In genomic region chr5:130059413-130060328, GRCm38 (mm10) we compare ENCODE assay signal across 10 mouse cellular contexts. TPM values are rescaled to one million over a fixed set of nuclear protein-coding genes. Genes with fewer than 3 reads are reported as not detected.
DNase-seq lines count a peak whose midpoint lies in the region; ATAC-seq lines count a peak whose summit lies in the region.
"Had no signal": no experiment of that assay in that cellular context is flagged by ENCODE, and none has a peak within 500 bp of the region (broad histone marks: within the 10 kb centered on the region; RNA-seq: fewer than 3 reads in every experiment).

No protein-coding gene starts in this region.

- peaks cover 23% of the 10 kb centered on the region for H3K36me3 ChIP-seq in forebrain, embryonic 14.5 days (ENCODE audit: control insufficient read depth, insufficient read depth, low read length)
- H3K36me3 ChIP-seq in forebrain, embryonic 16.5 days (ENCODE audit: control insufficient read depth, insufficient read depth): 0 out of 2 replicates have a peak, but pooled peaks cover 3% of the 10 kb centered on the region
- H3K36me3 ChIP-seq in midbrain, embryonic 16.5 days (ENCODE audit: control insufficient read depth, insufficient read depth, low read length): peaks cover 13% of the 10 kb centered on the region
- peaks cover 28% of the 10 kb centered on the region for H3K36me3 ChIP-seq in midbrain, embryonic 14.5 days (ENCODE audit: control insufficient read depth, insufficient read depth, low read length)

- DNase-seq in forebrain, embryonic 14.5 days (ENCODE audit: low spot score): no peak
- DNase-seq in midbrain, embryonic 14.5 days: no peak
- peak; percentile 24 to 31 for DNase-seq in kidney, postnatal 36 days
- no peak for DNase-seq in testis, postnatal 10 days (ENCODE audit: low spot score)
- DNase-seq in left cerebral cortex, postnatal 36 days (ENCODE audit: low spot score in 2 of 2): no peak
- DNase-seq in layer of hippocampus, postnatal 25 days (ENCODE audit: extremely low spot score in 1 of 2, low spot score in 1 of 2): no peak

- no peaks in the 10 kb centered on the region for H3K9me3 ChIP-seq in forebrain, embryonic 14.5 days (replicated peaks; ENCODE audit: control insufficient read depth, low read length)
- no peaks in the 10 kb centered on the region for H3K9me3 ChIP-seq in forebrain, embryonic 16.5 days (ENCODE audit: control insufficient read depth, low read length)
- no peaks in the 10 kb centered on the region for H3K9me3 ChIP-seq in midbrain, embryonic 16.5 days (replicated peaks; ENCODE audit: control insufficient read depth, low read length, poor library complexity, severe bottlenecking)
- H3K9me3 ChIP-seq in midbrain, embryonic 14.5 days (ENCODE audit: control insufficient read depth, low read length): no peaks in the 10 kb centered on the region
- H3K9me3 ChIP-seq: embryonic facial prominence, embryonic 15.5 days had no signal

- H3K4me3 ChIP-seq in forebrain, embryonic 14.5 days (ENCODE audit: low read depth, low read length): no peak overlapping the region
- H3K4me3 ChIP-seq in forebrain, embryonic 16.5 days (replicated peaks; ENCODE audit: low read length): no peak overlapping the region
- no peak overlapping the region for H3K4me3 ChIP-seq in midbrain, embryonic 16.5 days (ENCODE audit: low read depth, low read length)
- H3K4me3 ChIP-seq in midbrain, embryonic 14.5 days (replicated peaks; ENCODE audit: low read depth, low read length): no peak overlapping the region
- H3K4me3 ChIP-seq: embryonic facial prominence, embryonic 15.5 days; myocyte had no signal

- intact Hi-C loops in left cerebral cortex, postnatal 36 days (cut with DNase I): no loop called here

- ATAC-seq in forebrain, embryonic 14.5 days: 0 out of 2 replicates have a peak, but pooled peaks have one; percentile 23
- no peak for ATAC-seq in forebrain, embryonic 16.5 days
- no peak for ATAC-seq in midbrain, embryonic 16.5 days
- ATAC-seq in midbrain, embryonic 14.5 days (ENCODE audit: low FRiP score, low TSS enrichment): no peak

- no peaks in the 10 kb centered on the region for H3K27me3 ChIP-seq in forebrain, embryonic 14.5 days (replicated peaks; ENCODE audit: control insufficient read depth, insufficient read depth, low read length)
- no peaks in the 10 kb centered on the region for H3K27me3 ChIP-seq in forebrain, embryonic 16.5 days (replicated peaks; ENCODE audit: control insufficient read depth, insufficient read depth, low read length)
- no peaks in the 10 kb centered on the region for H3K27me3 ChIP-seq in midbrain, embryonic 16.5 days (ENCODE audit: control insufficient read depth, insufficient read depth, low read depth, low read length)
- H3K27me3 ChIP-seq in midbrain, embryonic 14.5 days (ENCODE audit: control insufficient read depth, insufficient read depth, low read length): no peaks in the 10 kb centered on the region
- H3K27me3 ChIP-seq: embryonic facial prominence, embryonic 15.5 days had no signal

- no peaks in the 10 kb centered on the region for H3K4me1 ChIP-seq in forebrain, embryonic 14.5 days (ENCODE audit: control insufficient read depth, insufficient read depth, low read length)
- no peaks in the 10 kb centered on the region for H3K4me1 ChIP-seq in forebrain, embryonic 16.5 days (replicated peaks; ENCODE audit: control insufficient read depth, insufficient read depth, low read length)
- no peaks in the 10 kb centered on the region for H3K4me1 ChIP-seq in midbrain, embryonic 16.5 days (ENCODE audit: control insufficient read depth, insufficient read depth, low read length)
- no peaks in the 10 kb centered on the region for H3K4me1 ChIP-seq in midbrain, embryonic 14.5 days (ENCODE audit: control insufficient read depth, insufficient read depth, low read length)

- no peak overlapping the region for H3K4me2 ChIP-seq in forebrain, embryonic 14.5 days (ENCODE audit: low read length)
- H3K4me2 ChIP-seq in forebrain, embryonic 16.5 days (ENCODE audit: low read length): no peak overlapping the region
- no peak overlapping the region for H3K4me2 ChIP-seq in midbrain, embryonic 16.5 days (ENCODE audit: low read length)
- no peak overlapping the region for H3K4me2 ChIP-seq in midbrain, embryonic 14.5 days (ENCODE audit: low read length)
- H3K4me2 ChIP-seq: embryonic facial prominence, embryonic 15.5 days had no signal

- no peak overlapping the region for H3K9ac ChIP-seq in forebrain, embryonic 14.5 days (ENCODE audit: low read length)
- no peak overlapping the region for H3K9ac ChIP-seq in forebrain, embryonic 16.5 days (replicated peaks; ENCODE audit: low read depth, low read length)
- no peak overlapping the region for H3K9ac ChIP-seq in midbrain, embryonic 16.5 days (ENCODE audit: low read depth, low read length)
- no peak overlapping the region for H3K9ac ChIP-seq in midbrain, embryonic 14.5 days (replicated peaks; ENCODE audit: low read length)
- H3K9ac ChIP-seq: embryonic facial prominence, embryonic 15.5 days had no signal

- 76% methylated on average over 12 of the region's 12 CpGs for WGBS in forebrain, embryonic 14.5 days
- 79% methylated on average over 12 of the region's 12 CpGs for WGBS in forebrain, embryonic 16.5 days
- WGBS in midbrain, embryonic 16.5 days: 65% methylated on average over 12 of the region's 12 CpGs
- WGBS in midbrain, embryonic 14.5 days: 79% methylated on average over 12 of the region's 12 CpGs

- no peak overlapping the region for H3K27ac ChIP-seq in forebrain, embryonic 14.5 days (ENCODE audit: low read depth, low read length)
- no peak overlapping the region for H3K27ac ChIP-seq in forebrain, embryonic 16.5 days (ENCODE audit: low read length)
- peak overlapping the region; percentile 14; the same call in 1 of the 2 replicates for H3K27ac ChIP-seq in midbrain, embryonic 16.5 days (ENCODE audit: low read length)
- no peak overlapping the region for H3K27ac ChIP-seq in midbrain, embryonic 14.5 days (replicated peaks; ENCODE audit: low read depth, low read length)
- H3K27ac ChIP-seq: embryonic facial prominence, embryonic 15.5 days had no signal

RNA-seq across cellular contexts. Expression of gene Tpst1, which starts 13.5 kb away (rescaled TPM):
- 57.1 and 61.4 TPM in 2 replicates for polyA plus RNA-seq in forebrain, embryonic 14.5 days (2014; fragmentation: Nextera tagmentation; extraction: Ambion mirVana)
- polyA plus RNA-seq in forebrain, embryonic 16.5 days (2015; fragmentation: Nextera tagmentation; extraction: Ambion mirVana): 59.5 and 66.1 TPM in 2 replicates
- polyA plus RNA-seq in midbrain, embryonic 16.5 days (2015; fragmentation: Nextera tagmentation; extraction: Ambion mirVana): 52.9 and 56.8 TPM in 2 replicates
- polyA plus RNA-seq in midbrain, embryonic 14.5 days (2014; fragmentation: Nextera tagmentation; extraction: Ambion mirVana): 41.5 and 55.8 TPM in 2 replicates
- 10 to 100 TPM; 33.2 to 35.3 TPM for total RNA-seq in left cerebral cortex, postnatal 36 days (2021)
- 10 to 100 TPM; 46.4 to 48.2 TPM for total RNA-seq in layer of hippocampus, postnatal 25 days (2021)

RNA-seq across cellular contexts. Expression of gene Crcp, which starts 30.6 kb away (rescaled TPM):
- polyA plus RNA-seq in forebrain, embryonic 14.5 days (2014; fragmentation: Nextera tagmentation; extraction: Ambion mirVana): 50.7 and 51.2 TPM in 2 replicates
- 73.7 and 81.4 TPM in 2 replicates for polyA plus RNA-seq in forebrain, embryonic 16.5 days (2015; fragmentation: Nextera tagmentation; extraction: Ambion mirVana)
- 85.6 and 86.8 TPM in 2 replicates for polyA plus RNA-seq in midbrain, embryonic 16.5 days (2015; fragmentation: Nextera tagmentation; extraction: Ambion mirVana)
- polyA plus RNA-seq in midbrain, embryonic 14.5 days (2014; fragmentation: Nextera tagmentation; extraction: Ambion mirVana): 54.8 and 72.9 TPM in 2 replicates
- 10 to 100 TPM; 33.9 to 36.6 TPM for total RNA-seq in left cerebral cortex, postnatal 36 days (2021)
- total RNA-seq in layer of hippocampus, postnatal 25 days (2021): 10 to 100 TPM; 32.0 to 38.1 TPM

RNA-seq across cellular contexts. Expression of gene Asl, which starts 30.6 kb away (rescaled TPM):
- 36.9 and 38.2 TPM in 2 replicates for polyA plus RNA-seq in forebrain, embryonic 14.5 days (2014; fragmentation: Nextera tagmentation; extraction: Ambion mirVana)
- polyA plus RNA-seq in forebrain, embryonic 16.5 days (2015; fragmentation: Nextera tagmentation; extraction: Ambion mirVana): 26.5 and 32.5 TPM in 2 replicates
- 35.5 and 38.6 TPM in 2 replicates for polyA plus RNA-seq in midbrain, embryonic 16.5 days (2015; fragmentation: Nextera tagmentation; extraction: Ambion mirVana)
- 32.6 and 50.3 TPM in 2 replicates for polyA plus RNA-seq in midbrain, embryonic 14.5 days (2014; fragmentation: Nextera tagmentation; extraction: Ambion mirVana)
- 10 to 100 TPM; 17.7 to 19.9 TPM for total RNA-seq in left cerebral cortex, postnatal 36 days (2021)
- total RNA-seq in layer of hippocampus, postnatal 25 days (2021): 10 to 100 TPM; 15.8 to 21.8 TPM

RNA-seq across cellular contexts. Expression of gene Gusb, which starts 56.8 kb away (rescaled TPM):
- 20.7 and 21.4 TPM in 2 replicates for polyA plus RNA-seq in forebrain, embryonic 14.5 days (2014; fragmentation: Nextera tagmentation; extraction: Ambion mirVana)
- 14.4 and 17.4 TPM in 2 replicates for polyA plus RNA-seq in forebrain, embryonic 16.5 days (2015; fragmentation: Nextera tagmentation; extraction: Ambion mirVana)
- polyA plus RNA-seq in midbrain, embryonic 16.5 days (2015; fragmentation: Nextera tagmentation; extraction: Ambion mirVana): 30.3 and 31.5 TPM in 2 replicates
- 23.3 and 25.8 TPM in 2 replicates for polyA plus RNA-seq in midbrain, embryonic 14.5 days (2014; fragmentation: Nextera tagmentation; extraction: Ambion mirVana)
- total RNA-seq in left cerebral cortex, postnatal 36 days (2021): 10 to 100 TPM; 10.5 to 11.8 TPM
- total RNA-seq in layer of hippocampus, postnatal 25 days (2021): 10 to 100 TPM; 10.4 to 12.6 TPM

Comparison
In these comparisons a context has a peak if more than half of its experiments do, and no peak if none do; other contexts are left out.
1. DNase-seq: peak in kidney, postnatal 36 days (2 of 2); none in forebrain, embryonic 14.5 days (single experiment), midbrain, embryonic 14.5 days (single experiment), testis, postnatal 10 days (single experiment), left cerebral cortex, postnatal 36 days (0 of 2) and layer of hippocampus, postnatal 25 days (0 of 2).